Mouse (Mus musculus) granulocyte monocyte progenitor cell, adult 5-6 weeks (primary cell): Measurements from ENCODE around the gene Acat3. TPM values are rescaled to one million over a fixed set of nuclear protein-coding genes. Genes with fewer than 3 reads are reported as not detected.
"Not testable (repeated sequence)": the region's sequence is repeated elsewhere in the genome, so short reads cannot be mapped to it uniquely, and the experiment has no call there.

Experiments
- ATAC-seq: replicated peaks from 2 replicates; pipeline ENCODE4 v1.8.0; 2016; ENCODE audit warnings: mild to moderate bottlenecking, moderate TSS enrichment, inconsistent platforms; ENCODE audit not compliant: poor library complexity, severe bottlenecking
- total RNA-seq, 2 experiments: library from RNA; stranded (forward) in 1 of 2; stranded (reverse) in 1 of 2; fragments of 200-712, 200-1000 nt in 1 of 2; fragments of >200 nt in 1 of 2; fragmentation: Nextera tagmentation in 1 of 2; gene quantifications; 2 replicates each; pipeline ENCODE4 v1.2.3; 2014 to 2017

Gene Acat3
- total RNA-seq, 2 experiments from 2014 or later, result 1.1 TPM; not detected in 1

DNA sequence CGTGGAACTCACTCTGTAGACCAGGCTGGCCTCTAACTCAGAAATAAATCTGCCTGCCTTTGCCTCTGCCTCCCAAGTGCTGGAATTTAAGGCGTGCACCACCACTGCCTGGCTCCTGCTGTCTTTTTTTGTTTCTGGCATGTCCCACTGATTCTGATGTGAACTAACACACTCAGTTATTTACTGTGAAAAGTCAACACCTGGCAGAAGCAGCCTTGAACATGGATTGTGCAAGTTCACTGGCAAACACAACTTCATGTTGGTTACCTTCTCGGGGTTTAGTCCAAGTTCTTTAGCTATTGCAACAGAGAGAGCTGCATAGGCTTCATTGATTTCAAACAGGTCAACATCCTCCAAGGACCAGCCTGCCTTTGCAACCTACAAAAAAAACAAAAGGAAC, 15.4 kb downstream of the Acat3 start:
- ATAC-seq, result no peak

DNA sequence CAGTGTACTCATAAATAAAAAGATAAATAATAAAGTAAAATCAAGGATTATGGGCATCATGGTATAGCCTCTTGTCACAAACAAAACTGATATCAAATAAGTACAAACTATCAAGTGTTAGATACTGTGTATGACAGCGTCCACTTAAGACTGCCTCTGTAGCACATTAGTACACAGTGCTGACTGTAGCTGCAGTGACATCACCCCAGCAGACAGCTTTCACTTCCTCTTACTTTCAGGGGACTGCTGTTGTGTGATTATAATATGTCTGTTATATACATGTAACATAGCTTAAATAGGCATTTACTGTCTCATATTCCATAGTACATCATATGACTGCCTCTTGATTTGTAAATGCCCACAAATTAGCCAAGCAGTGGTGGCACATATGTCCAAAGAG, 19.3 kb downstream of the Acat3 start:
- peak; percentile 72 for ATAC-seq

DNA sequence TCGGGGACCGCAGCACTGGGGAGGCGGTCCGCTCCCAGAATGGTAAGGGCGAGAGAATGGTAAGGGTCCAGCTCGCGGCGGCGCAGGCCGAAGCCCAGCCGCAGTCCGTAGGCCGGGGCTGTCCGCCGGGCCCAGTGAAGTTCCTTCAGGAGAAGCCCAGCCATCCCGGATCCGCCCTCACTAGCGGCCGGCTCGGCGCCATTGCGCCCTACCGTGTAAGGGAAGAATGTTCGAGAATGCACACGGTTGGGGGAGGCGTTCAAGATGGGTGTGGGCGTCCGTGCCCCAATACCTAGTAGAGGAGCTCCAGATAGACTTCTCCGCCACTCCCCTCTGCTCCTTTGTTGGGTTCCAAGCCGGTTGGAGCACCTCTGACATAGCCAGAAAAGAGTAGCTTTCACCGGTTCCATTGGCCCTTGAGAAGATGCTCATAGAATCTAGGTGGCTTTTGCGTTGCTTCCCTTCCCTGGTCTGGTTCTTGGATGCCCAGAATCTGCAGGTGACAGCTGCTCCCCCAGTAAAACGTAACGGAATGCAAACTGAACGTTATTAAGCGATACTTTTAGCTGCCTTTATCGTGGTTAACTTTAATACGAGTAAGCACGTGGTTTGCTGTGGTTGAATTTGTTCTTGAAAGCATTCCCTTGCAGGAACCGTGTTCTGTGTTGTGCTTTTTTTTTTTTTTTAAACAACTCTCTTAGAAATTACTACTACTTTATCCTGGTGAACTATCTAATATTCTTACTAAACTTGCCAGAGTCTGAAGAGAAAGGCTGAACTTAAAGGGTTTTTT, 23.6 kb downstream of the Acat3 start:
- peak; percentile 31 for ATAC-seq

DNA sequence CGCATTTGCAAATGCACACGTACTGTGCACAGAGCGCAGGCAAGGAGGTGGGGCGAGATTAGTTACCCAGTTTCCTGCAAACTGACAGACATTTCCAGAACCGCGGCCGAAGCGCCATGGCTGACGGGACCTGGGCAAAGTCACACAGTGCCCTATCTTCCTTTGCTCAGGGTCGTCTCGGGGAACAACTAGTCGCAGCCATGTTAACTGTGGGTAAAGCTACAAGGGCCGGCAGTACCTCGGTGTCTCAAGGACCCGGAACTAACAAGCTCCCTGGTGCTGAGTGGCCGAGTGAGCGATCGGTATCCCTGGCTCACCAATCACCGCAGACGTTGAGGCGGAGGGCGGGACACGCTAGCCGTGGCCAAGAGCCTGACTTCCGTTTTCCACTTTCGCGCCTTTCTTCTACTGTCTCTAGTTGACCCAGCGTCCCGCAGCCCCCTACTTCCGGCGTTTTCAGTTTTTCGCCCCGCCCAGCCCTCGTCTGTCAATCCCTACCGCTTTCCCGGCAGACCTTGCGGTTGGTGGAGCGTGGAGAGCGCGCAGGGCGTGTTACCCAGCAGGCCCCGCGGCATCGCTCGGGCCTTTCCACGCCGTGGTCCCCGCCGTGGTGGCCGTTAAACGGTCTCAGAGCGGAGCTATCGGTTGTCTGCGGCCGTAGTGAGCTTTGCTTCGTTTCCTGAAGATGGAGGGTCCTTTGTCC, 24.4 kb downstream of the Acat3 start, which contains the start of gene Mrpl18:
TSS of gene Mrpl18 (minus strand) at position 465 of the 703 bp plus-strand sequence.
- ATAC-seq, result peak; percentile 95

DNA sequence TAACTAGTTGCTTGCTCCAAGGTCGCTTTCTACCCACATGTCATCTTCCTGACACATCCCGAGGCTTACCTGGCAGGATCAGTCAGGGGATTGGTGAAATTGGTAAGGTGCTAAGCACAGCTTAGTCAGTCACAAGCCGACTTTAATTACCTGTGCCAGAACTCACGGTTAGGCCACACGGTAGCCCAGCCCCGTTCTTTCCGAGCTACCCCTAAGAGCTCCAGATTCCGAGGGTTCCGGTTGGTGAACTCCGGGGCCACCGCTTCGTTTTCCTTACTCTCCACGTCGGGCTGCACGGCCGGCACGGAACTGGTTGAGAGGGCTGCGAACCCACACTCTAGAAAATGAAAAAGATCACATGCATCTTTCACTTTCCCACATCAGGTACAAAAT, 24.9 kb downstream of the Acat3 start, which contains the start of gene Tcp1:
TSS of gene Tcp1 (plus strand) at position 214 of the 393 bp plus-strand sequence.
- ATAC-seq, result peak; percentile 13

DNA sequence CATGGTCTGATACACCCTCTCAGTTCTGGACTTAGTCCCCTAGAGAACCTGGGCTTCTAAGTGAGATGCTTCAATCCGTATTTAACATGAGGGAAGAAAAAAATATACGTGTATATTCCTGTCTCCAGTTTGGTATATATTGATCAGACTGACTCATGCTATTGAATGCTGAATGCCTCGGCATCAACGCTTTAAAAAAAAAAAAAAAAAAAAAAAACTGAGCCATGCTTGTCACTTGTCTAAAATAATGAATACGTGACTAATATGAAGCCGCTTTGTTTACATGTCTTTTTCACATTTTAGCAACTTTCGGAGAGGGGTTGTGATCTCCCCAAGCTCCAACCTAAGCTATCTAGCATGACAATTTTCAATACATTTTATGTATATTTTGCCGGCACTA, 30.0 kb downstream of the Acat3 start:
- ATAC-seq, result no peak

GRCm38 (mm10) chr17:12909361-12910280, 30.8 kb downstream of the Acat3 start, which contains the start of gene Pnldc1:
Gene Pnldc1, minus strand, starts transcription at chr17:12910230.
- ATAC-seq, result no peak

GRCm38 (mm10) chr17:12906436-12906835, 34.0 kb downstream of the Acat3 start:
- no peak for ATAC-seq

- ATAC-seq, result no peak
Measured at GRCm38 (mm10) chr17:12905810-12906209, 34.6 kb downstream of the Acat3 start.

- no peak for ATAC-seq
Measured at GRCm38 (mm10) chr17:12904349-12904748, 36.1 kb downstream of the Acat3 start.

DNA sequence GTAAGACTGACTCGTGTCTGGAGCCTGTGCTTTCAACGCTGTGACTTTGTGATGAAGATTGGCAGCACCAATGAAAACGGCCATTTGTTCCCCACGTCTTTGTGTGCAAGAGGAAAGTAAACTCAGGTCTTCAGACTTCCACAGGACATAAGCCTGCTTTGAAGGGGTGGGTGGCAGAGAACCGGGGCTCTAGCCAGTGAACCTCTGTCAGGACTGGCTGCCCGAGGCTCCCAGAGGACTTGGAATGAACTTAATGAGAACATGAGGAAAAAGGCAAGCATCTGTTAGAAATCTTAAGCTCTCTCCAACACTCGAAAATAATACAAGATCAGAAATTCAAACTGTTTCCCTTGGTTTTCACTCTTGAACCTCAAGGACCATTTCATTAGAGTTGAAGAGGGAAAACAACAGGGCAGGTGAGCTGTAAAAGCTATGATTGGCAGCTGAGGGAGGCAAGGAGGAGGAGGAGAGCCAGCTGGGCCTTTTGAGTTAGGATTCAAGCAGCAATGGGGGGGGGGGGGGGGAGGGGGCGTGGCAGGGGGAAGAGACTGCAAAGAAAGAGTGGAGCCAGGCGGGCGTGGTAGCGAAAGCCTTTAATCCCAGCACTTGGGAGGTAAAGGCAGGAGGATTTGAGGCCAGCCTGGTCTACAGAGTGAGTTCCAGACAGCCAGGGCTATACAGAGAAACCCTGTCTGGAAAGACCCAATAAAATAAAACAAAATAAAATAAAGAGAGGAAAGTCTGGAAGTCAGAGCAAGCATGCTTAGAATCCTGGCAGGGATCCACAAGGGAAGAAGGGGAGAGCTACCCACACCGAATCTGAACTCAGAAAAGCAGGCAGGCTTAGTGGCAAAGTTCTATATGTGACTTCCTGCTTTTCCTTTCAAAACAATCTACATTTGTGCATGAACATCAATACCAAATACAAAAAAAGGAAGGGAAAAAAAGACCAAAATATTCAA, 36.7 kb downstream of the Acat3 start:
- ATAC-seq, result no peak

GRCm38 (mm10) chr17:12902291-12902690, 38.1 kb downstream of the Acat3 start:
- ATAC-seq, result no peak

- not testable (repeated sequence) for ATAC-seq
Measured at GRCm38 (mm10) chr17:12898607-12899006, 41.8 kb downstream of the Acat3 start.

DNA sequence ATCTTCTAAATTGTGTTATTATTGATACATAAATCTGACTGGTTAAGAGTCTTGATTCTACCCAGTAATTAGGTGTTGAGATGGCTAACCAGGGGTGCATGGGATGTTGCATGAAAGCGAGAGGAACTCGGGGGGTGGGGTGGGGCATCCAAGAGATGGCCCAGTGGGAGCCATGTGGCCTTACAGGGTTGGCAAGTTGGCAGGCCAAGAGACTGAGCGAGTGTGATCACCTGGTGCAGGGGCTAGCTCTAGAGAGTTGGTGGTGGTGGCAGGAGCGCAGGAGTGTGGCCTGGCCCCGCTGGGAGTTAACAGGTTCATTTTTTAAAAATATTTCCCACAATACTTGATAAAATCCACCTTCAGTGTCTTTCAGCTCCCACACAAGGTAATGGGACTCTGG, 42.7 kb downstream of the Acat3 start:
- ATAC-seq, result no peak

DNA sequence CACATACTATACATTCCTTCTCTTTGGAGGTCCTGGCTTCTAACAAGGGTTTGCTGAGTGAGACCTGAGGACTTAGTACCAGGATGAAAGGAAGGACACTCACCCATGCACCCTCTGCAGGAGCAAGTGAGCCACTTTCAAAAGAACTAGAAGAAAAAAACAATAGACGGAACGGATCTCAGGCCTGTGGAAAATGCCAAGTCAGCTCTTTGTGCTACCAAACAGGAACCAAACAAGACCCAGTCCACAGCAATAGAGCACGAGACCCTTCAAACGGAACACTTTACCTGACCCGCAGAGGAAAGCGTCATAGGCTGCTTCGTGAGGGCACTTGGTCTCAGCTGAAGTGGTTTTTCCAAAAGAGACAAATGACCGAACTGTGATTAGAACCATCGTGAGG, 48.4 kb downstream of the Acat3 start:
- no peak for ATAC-seq

DNA sequence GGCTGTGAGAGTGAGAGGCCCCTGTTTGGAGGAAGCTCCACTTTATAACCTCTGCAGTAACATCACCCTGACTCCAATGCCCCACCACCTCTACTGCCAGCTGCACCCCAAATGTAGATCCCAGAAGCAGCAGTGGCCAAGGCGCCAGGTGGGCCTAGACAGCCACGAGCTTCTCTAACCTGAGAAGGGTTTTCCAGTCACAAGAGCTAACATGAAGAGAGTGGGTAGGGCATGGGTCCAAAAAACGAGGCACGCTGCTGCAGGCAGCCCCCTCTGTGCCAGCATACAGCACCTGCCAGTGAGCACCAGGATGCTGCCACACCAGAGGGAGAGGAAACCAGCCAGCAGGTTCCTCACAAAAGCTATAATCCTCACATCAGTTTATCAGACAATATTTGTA, 49.3 kb downstream of the Acat3 start:
- no peak for ATAC-seq

DNA sequence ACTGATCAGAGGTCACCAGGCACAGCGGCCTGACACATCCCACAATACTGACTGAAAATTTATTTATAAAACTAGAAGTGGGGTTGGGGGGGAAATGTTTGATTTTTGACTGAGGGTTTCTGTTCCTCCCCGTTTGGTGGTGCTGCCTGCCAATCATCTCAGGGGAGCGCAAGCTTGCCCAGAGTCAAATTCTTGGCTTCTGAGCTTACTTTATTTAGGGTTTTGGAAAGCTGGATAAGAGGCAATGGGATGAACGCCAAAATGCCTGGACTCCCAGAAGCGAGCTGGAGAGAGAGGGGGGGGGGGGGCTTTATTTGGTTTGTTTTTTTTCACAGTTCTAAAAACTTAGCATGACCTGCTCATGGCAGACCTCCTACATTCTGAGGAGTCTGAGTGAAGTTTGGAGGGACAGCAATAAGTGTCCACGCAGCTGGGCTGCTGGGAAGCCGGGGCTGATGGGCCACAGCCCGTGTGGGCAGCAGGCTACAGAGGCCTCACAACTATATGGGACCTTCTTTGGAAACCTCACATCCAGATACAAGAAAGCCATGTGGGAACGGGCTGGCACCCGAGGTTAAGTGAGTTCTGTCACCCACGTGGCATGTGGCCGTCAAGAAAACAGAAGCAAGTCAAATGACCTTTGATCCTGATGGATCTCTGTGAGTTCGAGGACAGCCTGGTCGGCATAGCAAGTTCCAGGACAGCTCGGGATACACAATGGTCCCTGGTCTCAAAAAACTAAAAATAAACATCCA, 53.2 kb downstream of the Acat3 start:
- ATAC-seq, result no peak

GRCm38 (mm10) chr17:12886620-12887019, 53.8 kb downstream of the Acat3 start:
- ATAC-seq, result no peak

GRCm38 (mm10) chr17:12881216-12881615, 59.2 kb downstream of the Acat3 start:
- no peak for ATAC-seq
